Mouse (Mus musculus) CH12F3 (cell line): ENCODE measurements around the gene Odf4.

Source experiments
- in situ Hi-C: fragments of 300-500 bp; cut with MboI; formaldehyde crosslinking; loops from 2 replicates; pipeline ENCODE4 v1.14.3; 2020; ENCODE audit warnings: low sequenced_read_pairs

Gene Odf4

DNA sequence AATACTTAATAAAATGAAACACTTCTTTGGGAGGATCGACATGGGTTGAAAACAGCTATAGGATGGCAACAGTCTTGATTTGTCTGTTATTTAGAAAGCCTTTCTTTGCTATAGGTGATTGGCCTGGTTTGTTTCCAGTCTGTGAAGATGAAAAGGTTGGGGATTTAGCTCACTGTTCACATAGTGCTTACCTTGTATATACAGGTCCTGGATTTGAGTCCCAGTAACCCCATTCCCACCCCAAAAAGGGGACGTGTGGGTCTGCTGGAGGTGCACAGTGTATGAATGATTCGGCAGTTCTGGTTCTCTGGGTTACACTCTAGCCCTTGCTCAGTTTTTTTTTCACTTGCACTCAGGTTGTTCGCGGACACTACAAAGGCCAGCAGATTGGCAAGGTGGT, 24.1 kb downstream of the Odf4 start:
- in situ Hi-C loops = loop anchor here (5.0 kb wide), 1 partner anchor 84 kb away; no protein-coding TSS in a partner anchor

DNA sequence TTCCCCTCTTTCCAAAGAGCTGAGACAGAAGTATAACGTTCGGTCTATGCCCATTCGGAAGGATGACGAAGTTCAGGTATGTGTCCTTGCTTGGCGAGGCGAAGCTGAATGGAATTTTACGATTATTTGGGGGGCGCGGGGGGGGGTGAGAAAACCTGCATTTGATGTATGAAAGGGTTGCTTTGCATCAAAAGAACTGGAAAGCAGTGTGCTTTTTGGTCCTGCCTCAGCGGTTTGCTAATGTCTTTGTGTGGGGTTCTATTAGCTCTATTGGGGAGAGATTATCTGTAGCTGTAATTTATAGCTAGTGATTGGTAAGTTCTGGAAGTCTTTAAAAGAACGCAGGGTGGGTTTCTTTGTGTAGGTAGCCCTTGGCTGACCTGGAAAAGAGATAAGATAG, 24.5 kb downstream of the Odf4 start:
- in situ Hi-C loops = loop anchor here (5.0 kb wide), 1 partner anchor 85 kb away; no protein-coding TSS in a partner anchor

DNA sequence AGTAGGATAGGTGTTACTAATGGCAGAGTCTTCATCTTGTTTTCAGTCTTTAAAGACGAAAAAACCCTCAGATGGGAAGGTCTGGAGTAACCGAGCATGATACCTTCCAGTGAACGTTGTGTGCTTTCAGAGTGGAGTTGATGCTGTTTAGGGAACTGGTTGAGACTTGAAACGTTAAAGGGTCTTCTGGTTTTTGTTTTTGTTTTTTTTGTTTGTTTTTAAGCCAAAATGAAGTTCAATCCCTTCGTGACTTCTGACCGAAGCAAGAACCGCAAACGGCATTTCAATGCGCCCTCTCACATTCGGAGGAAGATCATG, 24.9 kb downstream of the Odf4 start:
- in situ Hi-C loops = loop anchor here (5.0 kb wide), 1 partner anchor 85 kb away; no protein-coding TSS in a partner anchor

DNA sequence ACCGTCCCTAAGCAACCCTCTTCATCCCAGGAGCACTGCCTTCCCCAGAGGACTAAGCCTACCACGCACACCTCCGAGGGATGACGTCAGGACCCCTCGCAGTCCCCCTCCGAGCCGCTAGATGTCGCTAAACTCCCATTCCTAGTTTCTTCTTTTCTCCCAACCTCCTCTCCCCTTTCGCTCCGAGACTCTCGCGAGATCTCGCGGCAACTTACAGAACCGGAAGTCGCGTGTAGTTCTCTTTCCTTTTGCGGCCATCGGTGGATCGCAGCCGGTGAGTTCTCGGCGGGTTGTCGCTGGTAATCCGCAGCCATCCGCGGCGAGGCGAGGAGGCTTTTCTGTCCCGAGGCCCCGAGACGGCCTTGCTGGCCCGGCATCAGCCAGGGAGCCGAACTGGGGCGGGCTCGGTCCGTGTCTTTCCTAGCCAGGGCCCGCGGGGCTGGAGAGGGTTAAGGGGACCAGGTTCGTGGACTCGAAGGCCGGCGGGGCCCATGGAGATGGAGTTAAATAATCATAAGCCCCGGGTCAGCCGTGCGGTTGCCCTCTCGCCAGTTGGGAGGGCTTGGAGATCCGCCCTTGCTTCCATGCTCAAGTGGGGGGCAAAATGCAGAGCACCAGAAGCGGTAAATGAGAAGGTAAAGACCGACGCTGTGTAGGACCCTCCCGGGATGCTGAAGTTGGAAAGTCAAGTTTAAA, 25.4 kb downstream of the Odf4 start, which contains the start of gene Rpl26:
TSS of gene Rpl26 (plus strand) at position 233 of the 696 bp plus-strand sequence.
- in situ Hi-C loops = loop anchor here (5.0 kb wide), 1 partner anchor 86 kb away; no protein-coding TSS in a partner anchor

DNA sequence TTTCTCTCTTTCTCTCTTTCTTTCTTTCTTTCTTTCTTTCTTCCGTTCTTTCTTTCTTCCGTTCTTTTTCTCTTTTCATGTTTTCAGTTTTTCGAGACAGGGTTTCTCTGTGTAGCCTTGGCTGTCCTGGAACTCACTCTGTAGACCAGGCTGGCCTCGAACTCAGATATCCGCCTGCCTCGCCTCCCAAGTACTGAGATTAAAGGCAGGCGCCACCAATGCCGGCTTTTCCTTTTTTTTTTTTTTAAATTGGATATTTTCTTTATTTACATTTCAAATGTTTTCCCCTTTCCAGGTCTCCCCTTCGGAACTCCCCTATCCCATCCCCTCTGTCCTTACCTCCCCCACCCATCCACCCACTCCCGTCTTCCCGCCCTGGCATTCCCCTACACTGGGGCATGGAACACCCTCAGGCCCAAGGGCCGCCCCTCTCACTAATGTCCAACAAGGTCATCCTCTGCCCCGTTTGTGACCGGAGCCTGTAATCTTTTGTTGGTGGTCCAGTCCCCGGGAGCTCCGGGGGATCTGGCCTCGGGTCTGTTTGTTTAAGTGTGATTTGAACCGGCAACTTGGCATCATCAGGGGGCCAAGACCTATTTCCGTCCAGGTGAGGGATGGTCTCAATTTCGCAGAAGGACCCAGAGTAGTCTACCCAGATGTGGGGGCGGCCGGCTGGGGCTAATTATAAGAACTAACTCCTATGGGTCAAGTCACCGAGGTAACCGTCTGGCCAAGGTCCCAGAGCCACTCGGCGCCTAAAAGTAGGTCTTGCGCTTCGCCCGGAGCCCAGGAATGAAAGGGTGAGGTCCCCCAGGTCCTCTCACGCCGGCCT, 26.1 kb downstream of the Odf4 start:
- in situ Hi-C loops = loop anchor here (5.0 kb wide), 1 partner anchor 87 kb away; no protein-coding TSS in a partner anchor

DNA sequence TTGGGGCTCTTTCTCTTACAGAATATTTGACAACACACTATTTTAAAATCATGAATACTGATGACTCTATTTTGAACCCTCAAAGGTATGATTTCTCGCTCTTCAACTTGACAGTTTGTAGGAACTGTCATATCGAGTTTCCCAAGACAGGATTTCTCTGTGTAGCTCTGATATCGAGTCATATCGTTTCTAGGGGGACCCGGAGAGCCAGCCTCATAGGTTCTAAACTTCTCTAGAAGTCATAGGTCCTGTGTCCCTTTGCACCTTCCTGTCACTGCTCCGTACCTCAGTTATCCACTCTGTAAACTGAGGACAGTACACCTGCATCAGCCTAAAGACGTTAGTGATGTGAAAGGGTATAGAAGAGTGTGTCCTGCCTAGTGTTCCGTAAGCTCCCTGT, 27.1 kb downstream of the Odf4 start:
- in situ Hi-C loops = loop anchor here (5.0 kb wide), 1 partner anchor 87 kb away; no protein-coding TSS in a partner anchor

DNA sequence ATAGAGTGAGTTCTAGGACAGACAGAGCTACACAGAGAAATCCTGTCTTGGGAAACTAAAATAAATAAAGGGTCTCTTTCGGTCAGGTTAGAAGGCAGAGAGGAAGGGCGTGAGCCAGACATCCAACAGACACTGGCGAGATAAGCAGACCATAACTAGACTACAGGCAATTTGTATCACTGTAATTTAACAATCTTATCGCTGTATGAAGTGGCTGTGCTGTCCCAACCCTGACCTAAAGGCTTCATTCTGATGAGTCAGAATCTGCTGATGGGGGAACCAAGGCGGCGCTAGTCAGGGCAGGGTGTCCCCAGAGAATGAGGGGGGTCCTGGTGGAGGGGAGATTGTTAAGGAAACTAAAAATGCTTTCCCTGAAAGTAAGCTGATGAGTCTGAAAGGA, 28.1 kb downstream of the Odf4 start:
- in situ Hi-C loops = no loop called here

DNA sequence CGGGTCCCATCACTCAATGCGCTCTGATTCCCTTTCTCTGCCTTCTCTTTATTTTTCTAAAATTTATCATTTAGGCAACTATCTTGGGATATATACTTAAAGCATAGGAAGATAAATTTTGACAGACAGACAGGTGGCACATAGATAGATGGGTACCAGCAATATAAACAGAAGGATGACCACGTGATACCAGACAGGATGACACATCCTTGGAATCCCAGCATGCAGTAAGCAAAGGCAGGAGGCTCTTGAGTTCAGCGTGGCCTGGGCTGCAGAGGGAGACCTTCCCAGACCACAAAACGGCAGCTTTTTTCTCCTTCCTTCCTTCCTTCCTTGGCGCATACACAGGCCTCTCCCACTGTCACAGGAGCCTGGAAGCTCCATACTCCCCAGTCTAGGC, 29.0 kb downstream of the Odf4 start:
- in situ Hi-C loops = no loop called here

DNA sequence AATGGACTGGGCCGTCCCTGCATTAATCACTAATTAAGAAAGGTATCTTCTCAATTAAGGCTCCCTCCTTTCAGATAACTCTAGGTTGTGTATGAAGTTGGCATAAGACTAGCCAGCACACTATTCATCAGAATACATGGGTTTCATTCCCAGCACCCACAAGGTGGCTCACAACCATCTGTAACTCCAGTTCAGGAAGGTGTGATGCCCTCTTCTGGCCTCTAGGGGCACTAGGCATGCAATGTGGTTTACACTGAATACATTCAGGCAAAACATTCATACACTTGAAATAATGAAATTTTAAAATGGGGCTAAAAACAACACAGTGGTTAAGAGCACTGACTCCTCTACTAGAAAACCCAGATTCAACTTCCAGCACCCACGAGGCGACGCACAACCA, 29.8 kb downstream of the Odf4 start:
- in situ Hi-C loops = no loop called here

DNA sequence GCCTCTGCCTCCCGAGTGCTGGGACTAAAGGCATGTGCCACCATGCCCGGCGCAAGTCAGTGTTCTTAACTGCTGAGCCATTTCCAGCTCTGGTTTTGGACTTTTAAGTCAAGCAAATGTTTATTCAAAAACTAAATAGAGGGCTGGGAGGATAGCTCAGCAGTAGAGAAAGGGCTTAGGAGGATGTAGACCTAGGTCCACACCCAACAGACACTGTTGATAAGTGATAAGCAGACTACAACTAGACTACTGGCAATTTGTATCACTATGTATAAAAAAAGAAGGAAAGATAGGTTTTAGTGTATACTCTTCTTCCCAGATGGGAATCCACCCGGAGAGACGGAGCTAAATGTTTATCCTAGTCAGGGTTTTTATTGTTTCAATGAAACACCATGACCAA, 30.6 kb downstream of the Odf4 start:
- in situ Hi-C loops = no loop called here

DNA sequence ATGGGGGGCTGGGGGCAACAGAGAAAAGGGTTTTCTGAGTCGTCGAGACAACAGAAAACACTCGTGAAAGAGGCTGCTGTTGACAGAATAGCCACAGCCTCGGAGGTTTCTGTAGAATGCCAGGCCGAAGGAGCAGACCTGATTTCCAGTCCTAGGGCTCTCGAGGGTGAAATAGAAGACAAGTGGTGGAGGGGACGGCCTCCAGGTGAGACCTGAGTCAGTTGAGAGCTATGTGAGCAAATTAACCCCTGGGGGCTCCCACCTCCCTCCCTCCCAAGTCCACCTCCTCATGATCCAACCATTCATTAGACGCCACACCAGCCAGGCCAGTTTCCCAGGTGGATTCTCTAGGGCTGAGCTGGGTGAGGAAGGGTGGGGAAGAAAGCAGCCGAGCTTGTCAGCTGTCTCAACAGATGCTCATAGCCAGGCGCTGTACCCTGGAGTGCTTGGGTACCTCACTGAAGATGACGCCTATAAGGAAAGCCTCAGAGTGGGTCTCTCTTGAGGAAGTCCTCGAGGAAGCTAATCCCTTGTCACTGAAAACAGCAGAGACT, 32.9 kb downstream of the Odf4 start:
- in situ Hi-C loops = no loop called here

DNA sequence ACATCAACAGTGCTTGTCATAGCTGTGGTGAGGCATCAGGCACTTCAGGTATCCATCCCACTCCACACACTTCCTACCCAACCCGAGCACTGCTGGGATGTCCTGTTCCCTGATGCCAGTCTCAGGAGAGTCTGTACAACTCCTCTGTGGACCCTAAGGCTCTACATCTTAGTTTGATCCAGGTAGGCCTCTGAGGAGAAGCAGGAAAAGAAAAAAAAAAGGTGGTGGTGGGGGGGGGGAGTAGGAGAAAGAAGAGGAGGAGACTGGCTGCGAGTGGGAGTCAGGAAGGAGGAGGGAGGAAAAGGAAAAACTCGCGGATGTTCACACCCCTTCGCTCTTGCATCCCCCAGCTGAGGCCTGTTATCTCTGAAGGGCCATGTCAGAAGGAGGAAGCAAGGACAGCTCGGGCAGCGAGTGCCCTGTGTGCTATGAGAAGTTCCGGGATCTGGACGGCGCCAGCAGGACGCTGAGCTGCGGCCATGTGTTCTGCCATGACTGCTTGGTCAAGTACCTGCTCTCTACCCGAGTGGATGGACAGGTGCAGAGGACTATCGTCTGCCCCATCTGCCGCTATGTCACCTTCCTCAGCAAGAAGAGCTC, 34.5 kb downstream of the Odf4 start:
- in situ Hi-C loops = no loop called here

DNA sequence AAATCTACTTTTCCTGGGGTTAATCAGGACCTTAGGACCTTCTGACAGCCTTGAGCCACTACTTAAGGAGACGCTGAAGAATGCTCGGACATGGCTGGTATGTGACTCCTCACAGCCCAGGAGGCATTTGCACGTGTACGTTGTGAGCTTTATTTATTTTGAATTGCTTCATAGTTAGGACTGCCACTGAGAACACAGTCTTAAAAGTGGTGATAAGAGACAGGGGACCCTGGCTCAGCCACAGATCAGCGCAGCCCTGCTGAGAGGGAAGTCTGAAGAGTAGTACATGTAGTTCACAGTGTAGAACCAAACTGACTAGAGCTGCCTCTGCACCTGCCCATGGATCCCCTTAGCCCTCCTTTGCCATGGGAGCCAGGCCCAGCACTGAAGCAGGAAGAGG, 35.1 kb downstream of the Odf4 start:
- in situ Hi-C loops = no loop called here

DNA sequence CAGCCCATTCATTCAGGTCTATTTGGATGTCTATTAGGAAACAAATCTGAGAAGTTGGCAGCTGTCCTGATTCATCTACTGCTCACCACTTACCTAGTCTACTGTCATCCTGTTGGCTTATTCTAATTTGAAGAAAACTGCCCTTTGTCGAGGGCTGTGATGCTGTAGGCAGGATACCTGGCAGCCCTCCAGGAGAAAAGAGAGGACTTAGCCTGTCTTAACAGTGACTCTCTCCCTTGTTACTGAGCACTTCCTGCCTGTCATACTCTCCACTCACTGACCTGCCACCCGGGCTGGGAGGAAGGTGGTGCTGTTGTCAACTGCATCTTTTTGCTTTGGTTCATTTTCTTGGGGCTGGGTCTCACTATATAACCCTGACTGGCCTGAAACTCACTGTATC, 36.3 kb downstream of the Odf4 start:
- in situ Hi-C loops = no loop called here

DNA sequence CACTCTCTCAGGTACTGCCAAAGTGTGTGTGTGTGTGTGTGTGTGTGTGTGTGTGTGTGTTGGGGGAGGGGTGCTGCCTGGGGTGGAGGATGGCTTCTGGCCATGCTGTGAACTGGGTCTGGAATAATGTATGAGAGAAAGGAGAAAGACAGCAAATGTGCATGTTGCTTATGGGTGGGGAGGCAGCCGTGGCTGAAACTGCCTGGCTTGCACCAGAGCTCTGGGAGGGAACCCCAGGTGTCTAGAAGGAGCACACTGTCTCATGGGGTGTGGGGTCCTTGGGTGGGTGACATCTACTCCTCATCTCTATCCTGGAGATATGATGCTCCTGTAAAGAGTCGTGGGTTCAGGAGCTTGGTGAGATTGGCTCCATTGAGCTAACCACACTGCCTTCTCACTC, 38.2 kb downstream of the Odf4 start:
- in situ Hi-C loops = no loop called here

DNA sequence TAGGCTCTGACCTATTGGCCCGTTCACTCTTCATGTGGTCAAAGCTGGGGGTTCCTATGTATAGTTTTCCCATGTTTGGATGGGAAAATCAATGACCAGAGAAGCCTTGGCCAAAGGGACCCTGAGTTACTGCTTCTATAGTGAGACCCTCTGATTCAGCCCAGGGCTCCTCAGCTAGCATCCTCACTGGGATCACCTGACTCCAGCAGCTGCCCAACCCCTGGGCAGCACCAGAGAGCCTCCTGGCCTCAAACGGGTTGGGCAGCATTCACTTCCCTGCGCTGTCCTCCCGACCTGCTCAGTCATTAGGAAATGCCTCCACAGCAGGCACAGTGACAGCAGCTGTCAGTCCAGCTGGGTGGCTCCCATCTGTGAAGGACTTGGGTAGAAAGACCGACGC, 38.6 kb downstream of the Odf4 start, which contains the start of gene Rnf222:
TSS of gene Rnf222 (plus strand) at position 301 of the 400 bp plus-strand sequence.
- in situ Hi-C loops = no loop called here

DNA sequence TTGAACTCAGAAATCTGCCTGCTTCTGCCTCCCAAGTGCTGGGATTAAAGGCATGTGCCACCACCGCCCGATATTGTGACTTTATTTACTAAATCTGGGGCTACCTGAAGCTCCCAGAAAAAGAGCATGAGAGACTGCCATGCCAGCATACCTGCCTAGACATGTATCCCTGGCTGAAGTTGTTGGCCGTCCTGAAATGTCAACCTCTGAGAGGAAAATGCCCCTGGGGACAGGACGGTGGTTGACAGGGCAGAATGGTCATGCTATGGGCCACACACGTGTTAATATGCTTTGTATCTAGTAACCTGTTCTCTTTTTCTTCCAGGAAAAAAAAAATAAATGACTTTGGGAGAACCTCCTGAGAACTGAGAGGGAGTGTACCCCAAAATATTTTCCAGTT, 40.8 kb downstream of the Odf4 start:
- in situ Hi-C loops = no loop called here

DNA sequence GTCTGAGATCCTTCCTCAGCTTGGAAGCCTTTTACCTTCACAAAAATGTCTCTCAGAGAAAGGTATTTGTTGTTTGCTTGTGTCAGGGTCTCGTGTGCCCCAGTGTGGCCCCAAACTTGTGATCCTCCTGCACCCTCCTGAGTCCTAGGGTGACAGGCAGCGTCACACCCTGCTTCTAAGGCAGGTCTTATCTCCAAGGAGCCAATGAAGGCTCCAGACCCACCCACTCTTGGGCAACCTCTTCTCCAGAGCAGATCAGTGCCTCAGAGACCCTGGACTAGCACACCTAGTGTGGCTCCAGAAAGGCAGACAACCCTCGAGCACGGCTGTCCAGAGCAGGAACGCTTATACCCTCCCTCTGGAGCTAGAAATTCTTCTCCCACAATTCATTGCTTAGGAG, 42.5 kb downstream of the Odf4 start:
- in situ Hi-C loops = no loop called here

DNA sequence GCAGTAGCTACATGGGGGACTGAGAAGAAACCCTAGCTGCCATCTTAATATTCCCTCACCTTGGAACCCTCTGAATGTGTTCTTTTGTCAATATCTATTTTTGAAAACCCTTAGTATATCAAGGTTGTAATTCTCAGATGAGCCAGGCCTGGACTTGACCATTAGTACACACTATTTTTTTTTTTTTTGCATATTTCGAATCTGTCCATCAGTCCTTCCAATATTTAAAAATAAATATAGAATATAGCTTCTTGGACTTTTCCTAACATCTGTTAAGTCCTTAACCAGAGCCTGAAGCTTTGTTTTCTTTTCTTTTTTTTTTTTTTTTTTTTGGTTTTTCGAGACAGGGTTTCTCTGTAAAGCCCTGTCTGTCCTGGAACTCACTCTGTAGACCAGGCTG, 43.0 kb downstream of the Odf4 start:
- in situ Hi-C loops = no loop called here

DNA sequence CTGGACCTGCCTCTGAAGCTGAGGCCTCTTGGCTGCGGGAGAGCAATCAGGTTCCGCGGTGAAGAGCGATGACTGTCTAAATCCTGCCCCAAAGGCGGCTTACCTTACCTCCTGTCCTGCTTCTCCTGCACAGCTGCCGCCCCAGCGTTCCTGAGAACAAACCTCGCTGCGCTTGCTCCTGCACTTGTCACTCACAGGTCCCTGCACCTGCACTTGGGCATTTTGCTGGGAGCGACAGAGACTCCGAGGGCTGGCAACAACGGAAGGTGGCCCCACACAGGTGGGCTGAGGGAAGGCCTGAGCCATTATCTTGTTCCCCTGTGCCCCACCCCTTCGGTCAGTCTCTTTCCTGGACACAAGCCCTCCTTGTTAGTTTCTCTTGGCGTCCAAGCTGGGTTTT, 44.8 kb downstream of the Odf4 start:
- in situ Hi-C loops = no loop called here

DNA sequence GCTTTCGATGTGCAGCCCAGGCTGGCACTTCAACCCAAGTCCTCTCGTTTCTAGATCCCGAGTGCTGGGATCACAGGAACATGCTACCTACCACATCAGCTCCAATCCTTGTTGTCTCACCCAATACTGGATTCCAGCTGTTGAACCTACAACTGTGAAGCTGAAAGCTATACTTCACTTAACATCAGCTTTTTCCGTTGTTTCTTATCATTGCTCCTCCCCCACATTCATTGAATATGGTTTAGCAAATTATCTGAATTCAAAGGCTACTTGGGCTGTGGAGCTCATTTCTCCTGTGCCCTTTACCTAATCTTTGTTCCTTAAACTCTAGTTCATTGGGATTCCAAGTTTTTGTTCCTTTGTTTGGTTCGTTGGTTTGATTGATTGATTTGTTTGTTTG, 48.1 kb downstream of the Odf4 start:
- in situ Hi-C loops = no loop called here
